Mouse (Mus musculus) frontal cortex, postnatal 14 days (tissue): ENCODE data around the gene Pdxk.

ENCODE experiments used
- DNase-seq, 2 experiments: peaks; one replicate each; pipeline ENCODE4 v3.0.0; 2022; ENCODE audit warnings: low spot score in 2 of 2

Gene Pdxk

GRCm38 (mm10) chr10:78460463-78460862 is 4.3 kb downstream of the Pdxk start:
- DNase-seq: no peak

DNA sequence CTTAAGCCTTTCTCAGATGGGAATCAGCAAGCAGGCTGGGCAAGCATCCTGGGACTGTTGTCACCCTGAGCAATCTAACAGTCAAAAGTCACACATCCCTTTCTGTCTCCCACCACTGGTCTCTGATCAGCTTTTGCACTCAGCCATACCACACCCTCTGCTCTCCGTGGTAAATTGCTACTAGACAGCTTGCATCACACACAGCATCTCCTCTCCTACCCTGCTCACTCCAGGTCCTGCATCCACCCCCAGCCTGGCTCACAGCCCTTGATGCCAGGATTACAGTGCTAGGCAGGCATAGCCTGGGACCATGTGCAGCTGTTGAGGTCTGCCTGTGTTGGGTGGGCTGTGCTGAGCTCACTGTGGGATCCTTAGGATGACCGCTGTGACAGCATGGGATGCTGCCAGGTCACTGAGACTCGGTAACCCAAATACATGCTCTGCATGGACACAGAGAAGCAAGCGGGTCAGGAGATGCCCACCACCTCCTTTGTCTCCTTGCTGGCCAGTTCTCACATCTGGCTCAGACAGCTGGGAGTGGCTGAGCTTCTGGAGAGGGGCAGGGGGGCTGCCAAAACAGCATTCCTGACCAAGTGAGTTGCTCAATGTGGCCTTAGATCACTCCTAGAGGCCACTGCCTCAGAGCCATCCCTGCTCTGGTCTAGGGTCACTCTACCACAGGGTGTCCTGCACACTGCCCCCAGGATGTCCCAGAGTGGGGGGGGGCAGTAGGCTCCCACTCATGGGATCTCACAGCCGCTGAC is 6.2 kb downstream of the Pdxk start:
- no peak for DNase-seq

GRCm38 (mm10) chr10:78457495-78458347 is 7.1 kb downstream of the Pdxk start:
- peak in 1 of 2 experiments; percentile 41 for DNase-seq

- DNase-seq: no peak
These were observed 8.1 kb downstream of the Pdxk start for GRCm38 (mm10) chr10:78456696-78457095.

DNA sequence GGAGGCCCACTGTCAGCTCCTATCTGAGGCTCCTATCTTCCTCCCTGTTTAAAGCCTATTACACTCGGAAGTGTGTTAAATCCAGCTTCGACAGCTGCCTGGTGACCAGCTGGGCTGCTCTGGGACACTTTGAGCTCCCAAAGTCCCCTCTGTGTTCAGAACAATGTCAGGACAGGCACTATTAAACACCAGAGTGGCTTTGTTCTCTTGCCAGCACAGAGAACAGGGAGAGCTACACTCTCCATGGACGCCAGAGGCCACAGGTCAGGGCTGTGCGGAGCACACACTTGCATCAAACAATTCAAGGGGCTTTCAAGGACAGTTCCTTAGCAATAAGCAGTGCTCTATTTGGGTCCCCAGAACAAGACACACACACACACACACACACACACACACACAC is 12.1 kb downstream of the Pdxk start:
- DNase-seq: no peak

DNA sequence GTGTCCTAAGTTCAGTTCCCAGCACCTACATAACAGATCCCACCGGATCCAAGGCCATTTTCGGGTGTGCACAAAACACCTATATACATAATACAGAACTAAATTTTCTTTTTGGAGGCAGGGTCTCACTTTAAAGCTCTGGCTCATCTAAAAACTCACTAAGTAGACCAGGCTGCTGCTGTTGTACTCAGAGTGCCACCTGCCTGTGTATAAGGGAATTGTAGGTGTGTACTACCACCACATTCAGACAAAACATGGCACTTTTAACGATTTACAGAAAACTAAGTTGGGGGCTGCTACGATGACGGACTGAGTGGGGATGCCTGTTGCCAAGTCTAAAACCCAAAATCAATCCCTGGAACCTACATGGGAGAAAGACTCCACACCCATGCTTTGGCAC is 14.0 kb downstream of the Pdxk start:
- no peak for DNase-seq

GRCm38 (mm10) chr10:78447396-78447795 is 17.4 kb downstream of the Pdxk start:
- no peak for DNase-seq

GRCm38 (mm10) chr10:78446195-78446594 is 18.6 kb downstream of the Pdxk start:
- no peak for DNase-seq

GRCm38 (mm10) chr10:78442292-78442691 is 22.5 kb downstream of the Pdxk start:
- DNase-seq: no peak

DNA sequence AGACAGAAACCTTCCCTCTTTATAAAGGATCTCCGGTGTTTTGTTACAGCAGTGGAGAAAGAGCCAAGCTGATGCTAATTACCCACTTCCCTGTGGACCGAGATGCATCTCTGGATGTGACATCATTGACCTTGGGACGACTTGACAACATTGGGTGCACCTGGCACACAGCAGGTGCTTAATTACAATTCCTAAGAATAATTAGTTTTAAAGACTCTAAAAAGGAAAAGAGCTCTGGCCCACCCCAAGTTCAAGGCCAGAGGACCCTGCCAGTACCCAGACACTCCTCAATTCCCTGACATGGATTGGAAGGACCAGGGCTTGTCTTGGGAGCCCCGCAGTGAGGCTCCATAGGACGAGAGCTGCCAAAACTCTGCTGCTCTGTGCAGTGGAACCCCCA is 23.2 kb downstream of the Pdxk start:
- no peak for DNase-seq

GRCm38 (mm10) chr10:78440812-78441211 is 24.0 kb downstream of the Pdxk start:
- no peak for DNase-seq

DNA sequence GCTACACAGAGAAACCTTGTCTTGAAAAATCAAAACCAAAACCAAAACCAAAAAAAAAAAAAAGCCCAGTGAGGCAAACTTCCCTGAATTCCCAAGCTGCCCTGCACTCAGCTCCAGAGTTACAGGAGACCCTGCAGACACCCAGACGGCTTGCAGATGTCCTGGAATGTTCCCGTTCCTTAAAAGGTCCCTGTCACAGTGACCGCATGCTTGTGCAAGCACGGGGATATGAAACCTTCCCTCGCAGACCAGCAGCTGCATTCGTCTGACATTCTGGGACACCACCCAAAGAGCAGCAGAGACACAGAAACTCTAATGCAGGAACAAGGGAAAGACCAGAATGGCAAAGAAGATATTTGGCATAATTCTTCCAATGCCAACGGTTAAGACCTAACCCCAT is 24.8 kb downstream of the Pdxk start:
- no peak for DNase-seq

DNA sequence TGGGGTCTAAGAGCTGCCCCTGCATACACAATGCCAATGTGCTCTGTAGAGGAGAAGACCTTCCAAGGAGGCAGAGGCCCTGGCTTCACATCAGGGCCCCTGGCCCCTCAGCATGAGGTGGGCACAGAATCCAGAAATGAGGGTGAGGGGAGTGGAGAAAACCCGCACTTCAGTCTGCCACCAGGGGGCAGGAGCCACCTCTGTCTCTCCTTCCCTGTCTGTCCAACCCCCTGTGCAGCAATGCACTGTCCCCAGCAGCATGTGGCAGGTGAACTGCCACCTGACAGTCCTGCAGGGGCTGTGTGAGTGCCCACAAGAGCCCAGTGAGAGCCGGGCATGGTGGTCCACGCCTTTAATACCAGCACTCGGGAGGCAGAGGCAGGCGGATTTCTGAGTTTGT is 25.2 kb downstream of the Pdxk start:
- no peak for DNase-seq

DNA sequence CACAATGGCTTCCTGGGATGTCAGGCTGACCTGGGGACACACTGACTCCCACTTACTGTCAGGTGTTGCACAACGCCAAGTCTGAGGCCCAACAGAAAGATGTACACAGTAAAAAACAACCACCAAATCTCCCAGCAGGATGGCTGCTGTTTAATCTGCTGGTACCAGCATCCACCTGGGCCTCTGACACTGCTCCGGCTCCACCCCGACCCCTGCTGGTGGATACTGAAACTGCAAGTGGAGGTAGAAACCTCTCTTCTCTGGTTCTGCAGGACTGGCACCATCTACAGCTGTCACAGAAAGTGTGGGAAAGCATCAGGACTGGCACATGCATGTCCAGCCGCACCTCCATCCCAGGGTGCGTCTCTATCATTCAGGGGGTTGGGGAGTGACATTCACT is 26.7 kb downstream of the Pdxk start:
- peak in 1 of 2 experiments; percentile 81 for DNase-seq

- DNase-seq: no peak
These were observed 31.9 kb downstream of the Pdxk start for GRCm38 (mm10) chr10:78432853-78433252.

DNA sequence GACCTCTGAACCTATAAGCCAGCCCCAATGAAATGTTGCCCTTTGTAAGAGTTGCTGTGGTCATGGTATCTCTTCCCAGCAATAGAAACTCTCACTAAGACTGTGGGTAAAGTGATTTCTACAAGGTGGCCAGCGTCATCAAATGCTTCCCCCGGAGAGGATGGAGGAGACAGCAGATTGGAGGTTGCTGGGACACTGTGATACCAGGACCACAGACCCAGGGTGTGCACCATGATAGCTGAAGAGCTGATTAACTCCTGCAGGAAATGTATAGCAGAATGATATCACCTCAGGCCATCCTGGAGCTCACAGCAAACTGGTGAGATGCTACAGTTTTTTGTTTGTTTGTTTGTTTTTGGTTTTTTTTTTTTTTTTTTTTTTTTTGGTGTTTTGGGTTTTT is 35.0 kb downstream of the Pdxk start:
- no peak for DNase-seq

DNA sequence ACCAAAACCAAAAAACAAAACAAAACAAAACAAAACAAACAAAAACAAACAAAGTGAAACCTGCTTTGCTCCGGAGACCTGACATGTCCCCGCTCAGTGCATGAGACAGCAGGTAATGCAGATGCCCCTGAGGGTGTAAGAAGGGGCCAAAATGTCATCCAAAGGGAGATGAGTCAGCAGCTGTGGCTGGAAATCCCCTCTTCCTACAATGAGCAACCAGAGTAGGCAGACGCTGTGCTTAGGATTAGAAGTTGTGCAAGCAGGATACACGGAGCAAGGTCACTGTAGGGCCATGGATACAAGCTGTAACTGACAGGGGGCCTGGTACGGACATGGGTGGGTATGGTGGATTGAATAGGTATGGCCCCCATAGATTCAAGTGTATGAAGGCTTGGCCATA is 35.6 kb downstream of the Pdxk start:
- no peak for DNase-seq

DNA sequence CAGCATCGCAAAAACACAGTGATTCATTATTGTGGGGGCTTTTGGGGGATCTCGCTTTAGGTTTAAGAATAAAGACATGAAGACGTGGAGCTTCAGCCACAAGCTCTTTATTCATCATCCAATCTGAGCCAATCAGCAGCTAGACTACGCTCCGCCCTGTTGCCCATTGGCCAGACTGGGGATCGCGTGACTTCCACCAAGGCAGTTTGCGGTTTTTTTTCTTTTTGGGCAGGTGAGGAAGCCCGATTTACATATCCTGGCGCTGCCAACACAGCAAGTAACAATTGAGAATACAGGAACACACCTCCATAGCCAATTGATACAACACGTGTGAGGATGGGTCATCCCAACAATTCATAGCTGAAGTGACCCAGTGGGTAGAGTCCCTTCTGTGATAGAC is 36.7 kb downstream of the Pdxk start:
- no peak for DNase-seq

DNA sequence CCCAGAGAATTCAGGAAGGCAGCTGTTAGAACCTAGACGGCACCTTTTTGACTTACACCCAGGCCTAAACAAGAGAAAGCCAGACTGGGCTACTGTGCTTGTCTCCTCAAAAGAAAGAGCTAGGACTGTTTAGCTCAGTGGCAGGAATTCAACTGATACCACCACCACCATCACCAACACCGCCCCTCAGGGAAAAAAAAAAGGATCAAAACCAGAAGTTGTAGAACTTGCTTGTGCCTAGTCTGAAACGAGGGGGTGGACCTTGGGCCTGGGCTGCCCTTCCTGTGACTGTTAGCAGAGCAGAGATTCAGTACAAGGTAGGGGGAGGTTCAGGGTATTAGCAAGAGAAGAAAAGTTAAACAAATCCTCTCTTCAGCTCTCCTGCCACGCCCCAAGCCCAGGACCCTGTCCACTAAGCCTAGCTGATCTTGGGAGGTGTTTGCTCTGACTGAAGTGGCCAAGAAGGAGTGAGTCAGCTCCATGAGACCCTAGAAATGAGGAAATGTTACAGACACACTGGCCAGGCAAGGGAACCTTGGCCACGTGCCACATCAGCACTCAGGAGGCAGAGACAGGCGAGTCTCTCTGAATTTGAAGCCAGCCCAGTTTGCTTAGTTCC is 38.5 kb downstream of the Pdxk start:
- no peak for DNase-seq

DNA sequence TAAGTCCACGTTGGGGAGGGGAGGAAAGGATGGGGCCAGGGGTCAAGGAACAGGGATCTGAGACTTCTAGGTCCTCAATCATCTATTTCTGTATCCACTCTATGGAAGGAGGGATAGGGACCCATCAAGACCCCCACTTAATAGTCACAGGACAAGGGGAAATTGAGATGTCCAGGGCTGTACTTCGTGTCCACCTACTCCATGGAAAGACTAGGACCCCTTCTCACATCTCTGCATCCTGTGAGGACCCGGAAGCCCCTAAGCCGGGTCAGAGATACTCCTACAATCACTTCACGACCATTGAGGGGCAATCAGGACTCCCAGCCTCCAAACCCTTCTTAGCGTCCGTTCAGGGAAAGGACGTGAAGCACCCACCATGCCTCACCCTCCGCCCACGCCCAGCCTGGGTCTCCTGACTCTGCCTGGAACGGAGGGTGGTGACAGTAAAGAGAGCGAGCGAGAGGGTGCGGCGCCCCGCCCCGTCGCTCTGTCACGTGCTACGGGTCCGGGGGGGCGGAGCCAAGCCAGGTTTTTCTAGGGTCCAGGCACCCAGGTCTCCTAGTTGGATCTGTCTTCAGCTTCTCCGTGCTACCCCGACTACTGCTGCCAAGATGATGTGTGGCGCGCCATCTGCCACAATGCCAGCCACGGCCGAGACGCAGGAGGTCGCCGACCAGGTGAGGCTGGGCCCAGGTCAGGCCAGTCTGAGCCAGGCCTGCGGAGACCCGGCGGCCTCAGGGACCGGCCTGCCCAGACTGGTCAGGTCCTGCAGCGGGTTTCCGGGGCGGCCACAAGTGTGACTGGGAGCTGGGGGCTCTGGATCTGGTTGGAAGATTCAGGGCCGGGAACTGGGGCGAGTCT is 39.4 kb downstream of the Pdxk start, which contains the start of gene Cstb:
Gene Cstb, plus strand, starts transcription at position 489 of the 861 bp plus-strand sequence.
- peak; percentile 71 to 78 for DNase-seq

DNA sequence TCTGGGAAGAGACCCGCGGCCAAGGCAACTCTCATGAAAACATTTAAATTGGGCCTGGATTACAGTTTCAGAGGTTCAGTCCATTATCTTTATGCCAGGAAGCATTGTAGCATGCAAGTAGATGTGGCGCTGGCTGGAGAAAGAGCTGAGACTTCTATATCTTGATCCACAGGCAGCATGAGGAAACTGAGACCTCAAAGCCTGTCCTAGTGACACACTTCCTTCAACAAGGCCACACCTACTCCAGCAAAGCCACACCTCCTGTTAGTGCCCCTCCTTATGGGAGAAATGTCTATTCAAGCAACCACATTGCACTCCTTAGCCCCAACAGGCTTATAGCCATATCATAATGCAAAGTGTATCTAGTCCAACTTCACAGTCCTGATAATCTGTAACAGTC is 42.2 kb downstream of the Pdxk start:
- no peak for DNase-seq

- DNase-seq: no peak
These were observed 43.8 kb downstream of the Pdxk start for GRCm38 (mm10) chr10:78420929-78421328.
